Mouse (Mus musculus): Measurements from ENCODE around the gene Fam173a.

DNA sequence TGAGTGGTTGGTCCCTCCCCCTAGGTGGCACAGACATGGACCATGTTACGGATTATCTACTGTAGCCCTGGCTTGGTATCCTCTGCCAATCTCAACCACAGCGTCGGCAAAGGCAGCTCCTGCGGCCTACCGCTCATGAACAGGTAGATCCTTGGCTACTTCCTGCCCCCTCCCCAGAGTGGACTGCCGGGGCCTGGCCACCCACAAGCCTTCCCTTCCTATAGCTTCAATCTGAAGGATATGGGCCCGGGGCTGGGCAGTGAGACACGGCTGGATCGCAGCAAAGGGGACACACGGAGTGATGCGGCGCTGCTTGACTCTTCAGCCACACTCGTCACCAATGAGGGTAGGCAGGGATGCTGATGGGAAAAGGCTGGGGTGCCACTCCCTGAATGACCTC is 34.3 kb upstream of the Fam173a start:
- no peak for TF ChIP-seq POLR2A (IDR thresholded peaks at IDR 0.05; ENCODE audit: insufficient read depth, low read length)
- TF ChIP-seq CTCF (IDR thresholded peaks at IDR 0.05; ENCODE audit: low read depth, low read length) = no peak
